Mouse (Mus musculus) left cerebral cortex, adult 8-10 months (tissue): ENCODE data around the gene Foxf1. TPM values are rescaled to one million over a fixed set of nuclear protein-coding genes. Genes with fewer than 3 reads are reported as not detected.

Experiments
- DNase-seq, 2 experiments: peaks; one replicate each; pipeline ENCODE4 v3.0.0; 2022; ENCODE audit warnings: low spot score in 2 of 2
- total RNA-seq, 4 experiments: library from RNA; stranded (reverse); gene quantifications; 2 replicates each; pipeline ENCODE4 v1.2.4; 2022

The Foxf1 gene
- total RNA-seq, 4 experiments from 2014 or later, result 0.54 to 1.6 (median 0.84) TPM

DNA sequence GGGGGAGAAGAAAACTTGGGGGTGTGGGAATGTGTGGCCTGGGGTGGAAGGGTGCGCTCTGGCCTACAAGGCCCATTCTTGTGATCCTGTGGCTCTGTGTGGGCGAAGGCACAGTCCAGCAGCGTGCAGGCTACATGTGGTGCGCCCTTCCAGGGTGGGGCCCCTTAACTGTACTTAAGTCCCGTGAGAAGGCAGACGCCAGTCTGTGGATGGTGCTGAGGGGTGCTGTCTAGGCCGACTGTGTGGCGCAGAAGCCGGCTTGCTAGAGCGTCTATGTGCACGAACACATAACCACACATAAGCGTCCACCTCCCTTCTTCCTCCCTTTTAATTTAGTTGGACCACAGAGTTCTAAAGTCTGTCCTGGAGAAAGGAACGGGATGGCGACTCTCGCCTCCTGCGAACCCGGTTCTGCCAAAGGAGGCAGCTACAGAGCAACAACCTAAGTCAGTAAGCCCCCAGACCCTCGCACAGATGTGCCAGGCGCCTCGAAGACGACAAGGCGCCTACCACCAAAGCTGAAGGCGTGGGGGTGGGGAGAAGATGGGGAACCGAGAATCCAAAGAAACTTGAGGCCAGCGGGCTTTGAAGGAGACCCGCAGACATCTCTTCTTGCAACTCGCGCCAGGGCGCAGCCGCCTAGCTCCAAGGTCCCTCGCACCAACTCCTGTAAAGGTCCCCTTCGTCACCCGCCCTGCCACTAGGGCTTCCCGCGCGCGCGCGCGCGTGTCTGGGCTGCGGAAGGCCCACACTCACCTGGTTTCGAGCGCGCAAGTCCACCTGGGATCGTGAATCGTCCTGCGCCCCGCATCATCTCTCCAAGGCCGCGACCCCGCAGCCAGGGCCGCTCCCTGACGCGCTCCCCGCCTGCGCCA, 1.7 kb upstream of the Foxf1 start:
- DNase-seq, result no peak

GRCm38 (mm10) chr8:121083093-121083935, 872 bp upstream of the Foxf1 start:
- peak in 1 of 2 experiments; percentile 13 for DNase-seq

GRCm38 (mm10) chr8:121083936-121084209, 313 bp upstream of the Foxf1 start:
- no peak for DNase-seq

DNA sequence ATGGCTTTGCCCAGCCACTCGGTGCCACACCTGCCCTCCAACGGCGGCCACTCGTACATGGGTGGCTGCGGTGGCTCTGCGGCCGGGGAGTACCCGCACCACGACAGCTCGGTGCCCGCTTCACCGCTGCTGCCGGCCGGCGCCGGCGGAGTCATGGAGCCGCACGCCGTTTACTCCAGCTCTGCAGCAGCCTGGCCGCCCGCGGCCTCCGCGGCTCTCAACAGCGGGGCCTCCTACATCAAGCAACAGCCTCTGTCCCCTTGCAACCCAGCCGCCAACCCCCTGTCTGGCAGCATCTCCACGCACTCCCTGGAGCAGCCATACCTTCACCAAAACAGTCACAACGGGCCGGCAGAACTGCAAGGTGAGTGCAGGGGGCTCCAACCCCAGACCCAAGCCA, 825 bp downstream of the Foxf1 start:
- no peak for DNase-seq

DNA sequence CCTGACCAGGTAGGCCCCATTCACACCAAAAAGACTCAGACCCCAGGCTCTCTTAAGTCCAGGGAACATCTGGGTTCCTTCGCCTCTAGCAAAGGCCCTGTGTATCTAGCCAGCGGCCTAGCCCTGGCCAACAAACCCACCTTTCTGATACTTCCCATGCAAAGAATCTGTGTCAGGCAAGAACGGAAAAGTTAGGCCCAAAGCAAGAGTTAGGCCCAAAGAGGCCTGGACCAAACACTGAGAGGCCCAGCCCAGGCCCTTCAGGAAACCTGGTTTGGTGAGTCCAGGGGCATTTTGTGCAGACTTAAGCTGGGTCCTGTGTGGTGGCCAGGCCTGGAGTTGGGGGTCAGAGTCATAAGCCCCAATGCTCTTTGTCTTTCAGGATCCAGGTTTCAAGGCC, 1.4 kb downstream of the Foxf1 start:
- DNase-seq, result no peak

GRCm38 (mm10) chr8:121086004-121086900, 2.1 kb downstream of the Foxf1 start:
- DNase-seq, result no peak

DNA sequence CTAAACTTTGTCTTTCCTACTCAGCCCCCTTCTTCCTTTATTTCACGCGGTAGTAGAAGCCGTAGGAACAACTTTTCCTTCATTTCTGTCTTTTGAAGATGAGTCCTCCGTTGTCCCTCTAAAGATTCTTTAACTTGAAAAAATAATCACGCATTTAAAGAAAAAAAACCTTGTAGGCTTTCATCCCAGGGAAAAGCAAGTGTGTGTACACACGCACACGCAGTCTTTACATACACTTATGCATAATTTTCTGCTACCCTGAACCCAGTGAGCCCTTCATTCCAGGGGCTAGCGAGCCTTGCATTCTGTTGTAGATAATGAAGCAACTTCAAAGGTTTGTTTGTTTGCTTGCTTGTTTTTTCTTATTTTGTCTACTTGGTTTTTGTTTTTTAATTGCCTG, 4.1 kb downstream of the Foxf1 start:
- no peak for DNase-seq

DNA sequence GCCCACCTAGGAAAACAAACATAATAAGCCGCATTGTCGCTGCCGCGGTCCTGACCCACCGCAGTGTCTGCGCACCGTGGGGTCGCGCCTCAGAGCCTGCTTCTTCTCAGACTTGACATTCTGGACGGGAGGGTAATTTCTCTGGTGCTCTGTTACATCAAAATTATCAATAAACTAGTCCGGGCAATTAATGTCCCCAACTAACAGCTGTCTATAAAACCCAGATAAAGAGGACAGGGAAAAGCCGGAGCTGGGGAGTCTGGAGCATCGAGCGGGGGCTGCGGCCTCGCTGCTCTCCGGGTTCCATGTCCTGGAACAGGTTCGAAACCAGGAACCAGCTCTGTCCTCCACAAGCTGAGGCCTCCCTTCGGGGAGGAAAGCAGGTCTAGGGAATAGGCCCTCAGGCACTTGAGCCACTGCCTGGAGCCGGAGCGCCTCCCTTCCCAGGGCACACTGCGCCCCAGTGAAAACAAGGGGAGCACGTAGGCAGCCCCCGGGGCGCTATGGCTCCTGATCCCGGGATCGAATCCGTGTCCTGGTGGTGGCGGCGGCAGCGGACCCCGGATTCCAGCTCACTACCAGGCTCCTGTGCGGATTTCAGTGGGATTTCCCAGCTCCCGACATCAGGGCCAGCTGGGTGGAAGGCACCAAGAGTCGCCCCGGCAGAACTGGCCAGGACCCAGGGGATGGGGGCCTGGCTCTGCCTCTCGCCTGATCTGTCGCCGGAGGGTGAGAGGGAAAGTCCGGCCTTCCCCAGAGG, 4.9 kb downstream of the Foxf1 start:
- no peak for DNase-seq

GRCm38 (mm10) chr8:121089631-121090380, 5.6 kb downstream of the Foxf1 start:
- DNase-seq, result no peak

DNA sequence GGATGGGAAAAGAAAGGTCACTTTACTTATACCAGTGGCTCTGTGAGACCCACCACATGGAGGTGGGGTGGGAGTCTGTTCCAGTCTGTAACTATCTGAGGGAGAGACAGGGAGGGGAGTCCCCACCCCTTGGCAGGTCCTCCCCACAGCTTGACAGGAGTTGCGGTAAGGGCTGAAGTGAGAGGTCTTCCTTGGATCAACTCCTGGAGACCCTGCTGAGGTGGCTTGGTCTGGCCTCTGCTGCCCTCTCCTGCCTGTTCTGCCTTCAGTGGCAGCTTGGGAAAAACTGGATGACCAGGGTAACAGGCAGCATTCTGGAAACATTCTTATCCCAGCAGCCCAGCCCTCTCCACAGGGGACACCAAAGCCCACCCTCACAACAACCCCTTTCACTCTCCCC, 6.5 kb downstream of the Foxf1 start:
- DNase-seq, result no peak

- DNase-seq, result no peak
Measured at GRCm38 (mm10) chr8:121092141-121092540, 8.0 kb downstream of the Foxf1 start.

- peak; percentile 33 to 75 for DNase-seq
Measured at GRCm38 (mm10) chr8:121092627-121093026, 8.4 kb downstream of the Foxf1 start.

DNA sequence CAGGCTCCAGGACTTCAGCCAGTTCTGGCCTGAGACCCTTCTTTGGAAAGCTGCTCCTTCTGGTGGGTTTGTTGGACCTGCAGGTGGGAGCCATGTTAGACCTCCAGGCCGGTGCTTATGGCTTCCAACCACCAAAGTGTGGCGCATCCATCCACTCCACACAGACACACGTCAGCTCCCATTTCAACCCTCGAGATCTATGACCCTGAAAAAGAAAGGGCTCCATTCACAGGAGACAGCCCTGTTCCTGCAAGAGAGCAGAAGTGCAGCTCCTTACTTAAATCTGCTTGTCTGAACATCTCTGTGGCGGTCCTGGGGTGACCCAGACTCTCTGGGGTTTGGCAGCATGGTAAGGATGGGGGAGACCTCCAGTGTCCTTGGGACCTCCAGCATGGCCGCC, 9.3 kb downstream of the Foxf1 start:
- DNase-seq, result no peak

GRCm38 (mm10) chr8:121104049-121104818, 20.0 kb downstream of the Foxf1 start:
- DNase-seq, result peak in 1 of 2 experiments; percentile 40

DNA sequence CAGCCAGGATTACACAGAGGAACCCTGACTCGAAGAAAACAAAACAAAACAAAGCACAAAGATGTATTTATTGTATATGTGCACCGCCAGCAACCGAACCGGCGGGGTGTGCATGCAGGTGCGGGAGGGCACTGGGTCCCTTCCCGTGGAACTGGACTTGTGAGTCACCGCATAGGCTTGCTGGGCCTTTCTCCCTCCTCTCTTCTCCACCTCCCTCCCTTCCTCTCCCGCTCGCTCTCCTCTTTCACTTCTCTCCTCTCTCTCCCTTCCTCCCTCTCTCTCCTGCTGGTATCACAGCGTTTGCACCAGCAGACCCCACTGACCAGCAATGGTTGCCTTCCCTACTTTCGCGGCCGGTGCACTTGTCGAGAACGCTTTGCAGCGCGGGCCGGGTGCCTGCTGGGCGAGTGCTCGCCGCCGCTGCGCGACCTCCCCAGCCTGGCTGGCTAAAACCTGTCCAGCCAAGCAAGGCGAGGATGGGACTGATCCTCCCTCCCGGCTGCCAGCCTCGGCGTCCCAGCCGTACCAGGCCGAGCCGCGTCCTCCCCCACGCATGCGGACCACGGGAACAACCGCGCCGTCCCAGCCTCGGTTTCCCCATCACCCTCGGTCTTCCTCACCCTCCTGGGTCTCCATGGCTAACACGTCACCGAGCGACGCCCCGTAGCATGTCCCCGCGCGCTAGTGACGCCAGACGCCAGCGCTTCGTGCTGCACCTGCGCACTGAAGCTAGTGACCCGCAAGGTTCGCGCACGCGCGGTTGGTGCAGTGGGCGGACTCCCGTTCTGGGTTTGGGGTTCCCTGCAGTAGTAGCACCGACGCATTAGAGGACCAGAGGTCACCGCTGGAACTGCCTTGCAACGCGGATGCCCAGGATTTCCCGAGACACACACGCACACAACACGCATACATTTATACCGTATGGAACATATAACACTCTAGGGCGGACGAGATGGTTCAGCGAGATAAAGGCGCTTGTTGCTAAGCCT, 23.8 kb downstream of the Foxf1 start, which contains the start of gene Mthfsd:
Gene Mthfsd, minus strand, starts transcription at position 725 of the 989 bp plus-strand sequence.
- DNase-seq, result peak; percentile 98

DNA sequence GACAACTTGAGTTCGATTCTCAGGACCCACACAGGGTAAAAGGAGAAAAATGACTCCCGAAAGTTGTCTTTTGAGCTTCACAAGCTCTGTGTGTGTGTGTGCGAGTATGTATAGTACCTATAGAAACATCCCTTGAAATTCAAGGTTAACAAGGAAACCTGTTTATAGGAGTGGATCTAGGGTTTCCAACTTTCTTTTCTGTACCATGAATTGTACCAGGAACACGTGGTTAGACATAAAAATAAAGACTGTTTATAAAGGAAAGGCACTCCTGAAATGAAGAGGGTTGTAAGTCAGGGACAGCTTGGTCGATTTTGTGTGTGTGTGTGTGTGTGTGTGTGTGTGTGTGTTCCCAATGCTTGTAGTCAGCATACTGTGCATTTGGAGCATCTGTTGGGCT, 24.5 kb downstream of the Foxf1 start:
- DNase-seq, result no peak

GRCm38 (mm10) chr8:121111145-121111907, 27.1 kb downstream of the Foxf1 start:
- no peak for DNase-seq
